8 mouse cellular contexts compared by ENCODE assay signal in the genomic region with DNA sequence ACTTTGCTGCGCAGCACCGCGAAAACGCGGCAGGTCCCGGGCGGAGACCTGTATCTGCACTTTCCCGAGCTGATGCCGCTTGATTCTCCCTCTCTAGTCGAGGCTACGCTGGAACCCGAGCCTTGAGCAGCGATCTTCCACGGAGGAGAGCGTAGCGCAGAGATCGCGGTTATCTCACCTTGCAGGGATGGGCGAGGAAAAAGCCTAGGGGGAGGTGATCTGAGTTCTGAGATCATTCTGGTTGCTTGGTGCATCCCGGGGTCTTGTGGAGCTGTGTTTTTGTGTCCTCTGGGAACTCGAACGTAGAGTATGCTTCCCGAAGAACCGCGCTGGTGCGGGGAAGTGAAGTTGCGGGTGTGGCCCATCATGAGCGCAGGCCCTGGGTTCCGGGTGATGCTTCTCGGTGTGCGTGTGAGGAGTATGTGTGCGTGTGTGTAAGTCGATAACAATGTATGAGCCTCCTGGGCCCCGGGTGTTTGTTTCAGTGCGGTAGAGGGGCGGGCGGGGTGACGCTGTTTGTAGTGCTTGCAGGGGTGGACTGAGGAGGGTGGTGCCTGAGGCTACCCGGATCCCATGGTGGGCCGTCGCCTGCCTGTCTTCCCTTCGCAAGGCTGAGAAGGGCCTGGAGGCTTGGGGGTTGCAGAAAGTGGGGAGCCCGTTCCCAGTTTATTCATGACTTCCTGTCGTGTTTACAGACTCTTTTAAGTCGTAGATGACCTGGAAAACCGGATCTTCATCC. TPM values are rescaled to one million over a fixed set of nuclear protein-coding genes. Genes with fewer than 3 reads are reported as not detected.
DNase-seq lines count a peak whose midpoint lies in the region; ATAC-seq and TF ChIP-seq lines count a peak whose summit lies in the region.

No protein-coding gene starts in this region.

- TF ChIP-seq CTCF in cerebellum, adult 2 months (IDR thresholded peaks at IDR 0.05; ENCODE audit: borderline replicate concordance, insufficient read depth, low read depth, low read length), result no peak
- TF ChIP-seq CTCF in testis, adult 2 months (IDR thresholded peaks at IDR 0.05; ENCODE audit: control insufficient read depth, insufficient read depth, insufficient replicate concordance, low read depth, low read length), result no peak

- no peak for ATAC-seq in liver, embryonic 13.5 days (ENCODE audit: low read depth)

- H3K27me3 ChIP-seq in cerebellum, adult 2 months (ENCODE audit: control insufficient read depth, insufficient read depth, low read length), result peaks cover 1% of the 10 kb centered on the region; the same call in 1 of the 2 replicates
- no peaks in the 10 kb centered on the region; the same call in 1 of the 2 replicates for H3K27me3 ChIP-seq in testis, adult 2 months (ENCODE audit: control insufficient read depth, insufficient read depth, low read length)
- H3K27me3 ChIP-seq in liver, embryonic 13.5 days, result peaks cover 89% of the 10 kb centered on the region

- peak overlapping the region; percentile 63 for H3K4me2 ChIP-seq in liver, embryonic 13.5 days

- no peak for DNase-seq in cerebellum, adult 2 months
- DNase-seq in cerebellum, adult 8-10 months, result no peak
- no peak for DNase-seq in testis, postnatal 10 days (ENCODE audit: low spot score)
- no peak for DNase-seq in liver, embryonic 13.5 days
- no peak for DNase-seq in ovary, adult 18-20 months (ENCODE audit: low spot score)
- DNase-seq in spleen, postnatal 36 days (ENCODE audit: low spot score in 2 of 2), result no peak
- DNase-seq in kidney, postnatal 25 days, result no peak

- no peak for TF ChIP-seq POLR2A in cerebellum, adult 2 months (IDR thresholded peaks at IDR 0.05; ENCODE audit: borderline replicate concordance, insufficient read depth, low read length)
- TF ChIP-seq POLR2A in testis, adult 2 months (IDR thresholded peaks at IDR 0.05; ENCODE audit: control insufficient read depth, low read depth, low read length), result no peak

- H3K9ac ChIP-seq in liver, embryonic 13.5 days, result no peak overlapping the region

- WGBS in cerebellum, adult 2 months, result 2% methylated on average over 46 of the region's 46 CpGs
- 1% methylated on average over 46 of the region's 46 CpGs for WGBS in liver, embryonic 13.5 days (ENCODE audit: insufficient replicate concordance)

- no peaks in the 10 kb centered on the region for H3K4me1 ChIP-seq in cerebellum, adult 2 months (ENCODE audit: control insufficient read depth, insufficient read depth, low read length)
- peaks cover 23% of the 10 kb centered on the region for H3K4me1 ChIP-seq in testis, adult 2 months (ENCODE audit: control insufficient read depth, insufficient read depth, low read length)
- peaks cover 28% of the 10 kb centered on the region for H3K4me1 ChIP-seq in liver, embryonic 13.5 days (replicated peaks)

- no peak overlapping the region for H3K27ac ChIP-seq in cerebellum, adult 2 months (ENCODE audit: insufficient read depth, low read length)
- no peak overlapping the region for H3K27ac ChIP-seq in testis, adult 2 months (ENCODE audit: control insufficient read depth, insufficient read depth, low read depth, low read length)
- H3K27ac ChIP-seq in liver, embryonic 13.5 days, result no peak overlapping the region

- no peaks in the 10 kb centered on the region for H3K36me3 ChIP-seq in testis, adult 2 months (ENCODE audit: control insufficient read depth, insufficient read depth, low read length)
- H3K36me3 ChIP-seq in liver, embryonic 13.5 days, result no peaks in the 10 kb centered on the region

- H3K4me3 ChIP-seq in cerebellum, adult 2 months (replicated peaks; ENCODE audit: insufficient read depth, low read depth, low read length), result peak overlapping the region; percentile 0
- H3K4me3 ChIP-seq in testis, adult 2 months (ENCODE audit: control insufficient read depth, low read depth, low read length), result peak overlapping the region; percentile 48
- H3K4me3 ChIP-seq in liver, embryonic 13.5 days (replicated peaks), result peak overlapping the region; percentile 37; the same call in 1 of the 2 replicates

- no peaks in the 10 kb centered on the region for H3K9me3 ChIP-seq in liver, embryonic 13.5 days (replicated peaks)

RNA-seq across cellular contexts. Expression of a gene that starts 1.5 kb away (rescaled TPM):
- polyA plus RNA-seq in cerebellum, adult 2 months (2012; rRNA removed), result 2.4 TPM in 2 replicates
- polyA plus RNA-seq in testis, adult 2 months (2012; rRNA removed), result 0.98 and 1.1 TPM in 2 replicates
- 0.13 and 0.17 TPM in 2 replicates for polyA plus RNA-seq in liver, embryonic 13.5 days (2015; fragmentation: Nextera tagmentation; extraction: Ambion mirVana)

RNA-seq across cellular contexts. Expression of a gene that starts 38.1 kb away (rescaled TPM):
- polyA plus RNA-seq in cerebellum, adult 2 months (2012; rRNA removed), result 2.5 and 3.2 TPM in 2 replicates
- polyA plus RNA-seq in testis, adult 2 months (2012; rRNA removed), result 1.2 and 5.4 TPM in 2 replicates
- polyA plus RNA-seq in liver, embryonic 13.5 days (2015; fragmentation: Nextera tagmentation; extraction: Ambion mirVana), result 0.06 and 0.10 TPM in 2 replicates
